Mouse (Mus musculus): ENCODE measurements around the gene Ccr8. TPM values are rescaled to one million over a fixed set of nuclear protein-coding genes. Genes with fewer than 3 reads are reported as not detected.

The Ccr8 gene
- not detected in 2 replicates for polyA plus RNA-seq (2014; fragmentation: Nextera tagmentation; extraction: Ambion mirVana)

DNA sequence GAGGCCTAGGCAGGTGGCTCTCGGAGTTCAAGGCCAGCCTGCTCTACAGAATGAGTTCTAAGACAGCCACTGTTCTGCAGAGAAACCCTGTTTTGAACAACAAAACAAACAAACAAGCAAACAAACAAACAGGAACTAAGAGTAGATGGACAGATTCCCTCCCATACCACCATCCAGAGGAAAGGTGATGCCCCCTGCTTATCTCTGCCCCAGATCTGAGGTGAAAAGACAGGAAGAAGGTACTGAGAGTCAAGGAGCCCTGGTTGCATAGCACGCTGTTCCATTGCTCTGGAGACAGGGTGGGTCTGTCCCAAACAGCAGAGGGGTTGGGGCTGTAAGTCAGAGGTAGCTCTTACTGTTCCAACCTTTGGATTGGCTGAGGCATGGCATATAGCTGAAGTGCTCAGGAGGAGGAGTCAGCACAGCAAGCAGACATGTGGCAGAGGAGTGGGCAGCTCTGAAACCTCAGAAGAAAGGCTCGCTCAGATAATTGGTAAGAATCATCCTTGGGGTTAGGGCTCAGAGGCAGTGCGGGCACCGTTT is at the start of gene Ccr8:
TSS of gene Ccr8 (plus strand) at position 419 of the 543 bp plus-strand sequence.
- Histone ChIP-seq H3K36me3 (ENCODE audit: control insufficient read depth, insufficient read depth, low read length) (no peaks in the 10 kb centered on the region), H3K4me1 (replicated peaks; ENCODE audit: control insufficient read depth, insufficient read depth, low read length) (no peaks in the 10 kb centered on the region), H3K9me3 (ENCODE audit: control insufficient read depth, low read length) (no peaks in the 10 kb centered on the region), H3K9ac (ENCODE audit: low read depth, low read length) (no peak within 1 kb of the TSS), H3K27ac (ENCODE audit: low read depth, low read length) (no peak within 1 kb of the TSS), H3K27me3 (replicated peaks; ENCODE audit: control insufficient read depth, insufficient read depth, low read length) (no peaks in the 10 kb centered on the region), H3K4me2 (no peak within 1 kb of the TSS), H3K4me3 (ENCODE audit: low read depth, low read length) (no peak within 1 kb of the TSS)
- 74% methylated on average over 5 of the region's 5 CpGs for WGBS
- ATAC-seq (replicated peaks; ENCODE audit: low FRiP score) = no peak
- no peak for DNase-seq (ENCODE audit: low spot score)

DNA sequence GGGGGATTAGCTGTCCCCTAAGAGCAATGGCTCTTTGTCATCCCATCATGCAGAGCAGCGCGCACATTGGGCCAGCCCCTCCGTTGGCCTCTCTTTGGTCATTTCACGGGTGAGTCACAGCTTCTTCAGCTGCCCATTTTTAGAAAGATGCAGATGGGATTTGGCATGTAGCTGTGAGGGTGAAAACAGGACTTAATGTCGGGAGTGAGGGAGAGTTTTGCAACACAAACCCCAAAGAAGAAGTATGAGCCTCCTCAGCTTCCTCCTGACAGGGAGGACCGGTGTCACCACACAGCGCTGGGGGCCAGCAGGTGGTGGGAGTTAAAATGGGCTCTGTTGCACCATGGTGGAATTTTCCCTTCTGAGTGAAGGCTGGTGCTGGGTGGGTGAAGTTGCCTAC is 48.8 kb upstream of the Ccr8 start:
- Histone ChIP-seq H3K9me3 (ENCODE audit: control insufficient read depth, low read length) (no peaks in the 10 kb centered on the region), H3K36me3 (ENCODE audit: control insufficient read depth, insufficient read depth, low read length) (no peaks in the 10 kb centered on the region), H3K4me1 (replicated peaks; ENCODE audit: control insufficient read depth, insufficient read depth, low read length) (no peaks in the 10 kb centered on the region), H3K4me3 (ENCODE audit: low read depth, low read length) (no peak overlapping the region), H3K9ac (ENCODE audit: low read depth, low read length) (no peak overlapping the region), H3K4me2 (no peak overlapping the region), H3K27me3 (replicated peaks; ENCODE audit: control insufficient read depth, insufficient read depth, low read length) (no peaks in the 10 kb centered on the region), H3K27ac (ENCODE audit: low read depth, low read length) (no peak overlapping the region)
- no peak for DNase-seq (ENCODE audit: low spot score)
- WGBS = 65% methylated on average over 7 of the region's 7 CpGs
- no peak for ATAC-seq (replicated peaks; ENCODE audit: low FRiP score)

- Histone ChIP-seq H3K4me1 (replicated peaks; ENCODE audit: control insufficient read depth, insufficient read depth, low read length) (no peaks in the 10 kb centered on the region), H3K9ac (ENCODE audit: low read depth, low read length) (no peak overlapping the region), H3K9me3 (ENCODE audit: control insufficient read depth, low read length) (no peaks in the 10 kb centered on the region), H3K27ac (ENCODE audit: low read depth, low read length) (no peak overlapping the region), H3K36me3 (ENCODE audit: control insufficient read depth, insufficient read depth, low read length) (no peaks in the 10 kb centered on the region), H3K4me3 (ENCODE audit: low read depth, low read length) (no peak overlapping the region), H3K4me2 (no peak overlapping the region), H3K27me3 (replicated peaks; ENCODE audit: control insufficient read depth, insufficient read depth, low read length) (no peaks in the 10 kb centered on the region)
- ATAC-seq (replicated peaks; ENCODE audit: low FRiP score) = no peak
- no peak for DNase-seq (ENCODE audit: low spot score)
- WGBS = 68% methylated on average over 6 of the region's 6 CpGs
Observed at GRCm38 (mm10) chr9:120048495-120048894, 43.4 kb upstream of the Ccr8 start.

DNA sequence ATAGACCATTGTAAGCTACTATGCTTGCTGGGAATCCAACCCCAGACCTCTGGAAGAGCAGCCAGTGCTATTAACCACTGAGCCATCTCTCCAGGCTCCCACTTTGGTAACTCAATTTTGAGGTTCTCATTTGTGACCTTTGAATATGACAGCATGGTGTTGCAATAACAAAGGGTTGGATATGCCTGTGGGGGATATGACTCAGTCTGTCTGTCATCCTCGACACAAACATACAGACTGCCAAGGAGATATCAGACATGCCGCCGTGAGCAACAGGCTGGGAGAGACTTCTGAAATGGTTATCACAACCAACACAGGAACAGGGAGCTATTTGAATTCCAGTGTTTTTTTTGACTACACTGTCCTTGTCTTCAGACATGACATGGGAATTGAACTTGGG is 42.5 kb upstream of the Ccr8 start:
- no peak for DNase-seq (ENCODE audit: low spot score)
- H3K4me2 ChIP-seq = no peak overlapping the region
- no peak overlapping the region for H3K9ac ChIP-seq (ENCODE audit: low read depth, low read length)
- WGBS = 31% methylated on average over 3 of the region's 3 CpGs
- ATAC-seq (replicated peaks; ENCODE audit: low FRiP score) = no peak
- no peak overlapping the region for H3K4me3 ChIP-seq (ENCODE audit: low read depth, low read length)
- no peaks in the 10 kb centered on the region for H3K36me3 ChIP-seq (ENCODE audit: control insufficient read depth, insufficient read depth, low read length)
- no peaks in the 10 kb centered on the region for H3K27me3 ChIP-seq (replicated peaks; ENCODE audit: control insufficient read depth, insufficient read depth, low read length)
- H3K9me3 ChIP-seq (ENCODE audit: control insufficient read depth, low read length) = no peaks in the 10 kb centered on the region
- no peaks in the 10 kb centered on the region for H3K4me1 ChIP-seq (replicated peaks; ENCODE audit: control insufficient read depth, insufficient read depth, low read length)
- H3K27ac ChIP-seq (ENCODE audit: low read depth, low read length) = no peak overlapping the region

DNA sequence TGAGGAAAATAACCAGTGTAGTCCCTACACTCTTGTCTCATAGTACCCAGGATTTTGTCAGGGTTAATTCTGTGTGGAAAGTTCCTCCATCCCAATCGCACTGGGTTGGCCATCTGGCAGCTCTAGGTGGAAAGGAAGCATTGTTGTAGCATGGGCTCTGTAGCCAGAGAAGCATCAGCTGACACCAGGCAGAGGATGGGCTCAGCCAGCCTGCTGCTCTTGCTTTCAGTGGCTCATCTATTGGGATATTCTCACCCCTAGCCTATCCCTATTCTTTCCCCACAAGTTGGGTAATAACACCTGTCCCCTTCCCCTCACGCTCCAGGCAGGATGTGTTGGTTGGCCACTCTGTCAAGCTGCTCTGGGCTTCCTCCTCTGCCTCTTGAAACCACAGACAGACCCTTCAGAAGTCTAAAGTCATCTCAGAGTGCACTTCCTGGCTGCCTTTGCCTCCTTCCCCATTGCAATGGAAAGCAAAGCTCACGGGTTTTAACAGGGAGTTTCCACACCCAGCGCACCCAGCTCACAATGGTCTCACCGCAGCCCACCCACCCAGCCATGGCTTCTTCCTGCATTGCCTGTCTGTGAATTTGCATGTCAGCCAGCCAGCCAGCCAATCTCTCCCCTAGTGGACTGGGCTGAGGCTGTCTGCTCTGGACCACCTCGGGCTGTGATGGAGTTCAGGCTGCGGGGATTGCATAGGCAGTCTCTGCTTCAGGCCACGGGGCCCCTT is 37.2 kb upstream of the Ccr8 start:
- DNase-seq (ENCODE audit: low spot score) = no peak
- Histone ChIP-seq H3K4me2 (no peak overlapping the region), H3K27me3 (replicated peaks; ENCODE audit: control insufficient read depth, insufficient read depth, low read length) (no peaks in the 10 kb centered on the region), H3K9ac (ENCODE audit: low read depth, low read length) (no peak overlapping the region), H3K4me1 (replicated peaks; ENCODE audit: control insufficient read depth, insufficient read depth, low read length) (no peaks in the 10 kb centered on the region), H3K4me3 (ENCODE audit: low read depth, low read length) (no peak overlapping the region), H3K27ac (ENCODE audit: low read depth, low read length) (no peak overlapping the region), H3K36me3 (ENCODE audit: control insufficient read depth, insufficient read depth, low read length) (no peaks in the 10 kb centered on the region), H3K9me3 (ENCODE audit: control insufficient read depth, low read length) (no peaks in the 10 kb centered on the region)
- ATAC-seq (replicated peaks; ENCODE audit: low FRiP score) = no peak
- 36% methylated on average over 8 of the region's 8 CpGs for WGBS

DNA sequence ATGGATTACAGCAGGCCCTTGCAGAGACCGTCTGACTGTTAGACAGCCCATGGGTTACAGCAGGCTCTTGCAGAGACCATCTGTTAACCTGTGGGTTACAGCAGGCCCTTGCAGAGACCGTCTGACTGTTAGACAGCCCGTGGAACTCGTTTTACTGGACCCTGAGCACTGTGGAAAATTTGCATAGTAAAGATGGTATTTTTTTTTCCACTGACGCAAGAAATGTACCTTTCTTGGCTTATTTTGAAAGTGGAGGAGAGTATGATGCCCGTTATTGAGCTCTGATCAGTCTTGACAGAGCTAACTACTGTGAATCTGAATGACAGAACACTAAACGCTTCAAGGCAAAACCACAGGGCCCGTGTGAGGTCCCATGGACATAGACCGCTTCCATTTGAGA is 35.7 kb upstream of the Ccr8 start:
- Histone ChIP-seq H3K36me3 (ENCODE audit: control insufficient read depth, insufficient read depth, low read length) (no peaks in the 10 kb centered on the region), H3K27ac (ENCODE audit: low read depth, low read length) (no peak overlapping the region), H3K4me2 (no peak overlapping the region), H3K9ac (ENCODE audit: low read depth, low read length) (no peak overlapping the region), H3K27me3 (replicated peaks; ENCODE audit: control insufficient read depth, insufficient read depth, low read length) (no peaks in the 10 kb centered on the region), H3K9me3 (ENCODE audit: control insufficient read depth, low read length) (no peaks in the 10 kb centered on the region), H3K4me1 (replicated peaks; ENCODE audit: control insufficient read depth, insufficient read depth, low read length) (no peaks in the 10 kb centered on the region), H3K4me3 (ENCODE audit: low read depth, low read length) (no peak overlapping the region)
- 77% methylated on average over 9 of the region's 9 CpGs for WGBS
- DNase-seq (ENCODE audit: low spot score) (no peak), ATAC-seq (replicated peaks; ENCODE audit: low FRiP score) (no peak)

- Histone ChIP-seq H3K27ac (ENCODE audit: low read depth, low read length) (no peak overlapping the region), H3K4me3 (ENCODE audit: low read depth, low read length) (no peak overlapping the region), H3K9me3 (ENCODE audit: control insufficient read depth, low read length) (no peaks in the 10 kb centered on the region), H3K27me3 (replicated peaks; ENCODE audit: control insufficient read depth, insufficient read depth, low read length) (no peaks in the 10 kb centered on the region), H3K4me1 (replicated peaks; ENCODE audit: control insufficient read depth, insufficient read depth, low read length) (no peaks in the 10 kb centered on the region), H3K4me2 (no peak overlapping the region), H3K36me3 (ENCODE audit: control insufficient read depth, insufficient read depth, low read length) (no peaks in the 10 kb centered on the region), H3K9ac (ENCODE audit: low read depth, low read length) (no peak overlapping the region)
- ATAC-seq (replicated peaks; ENCODE audit: low FRiP score) = no peak
- no peak for DNase-seq (ENCODE audit: low spot score)
- WGBS = 56% methylated on average over 3 of the region's 3 CpGs
Observed at GRCm38 (mm10) chr9:120058730-120059129, 33.2 kb upstream of the Ccr8 start.

DNA sequence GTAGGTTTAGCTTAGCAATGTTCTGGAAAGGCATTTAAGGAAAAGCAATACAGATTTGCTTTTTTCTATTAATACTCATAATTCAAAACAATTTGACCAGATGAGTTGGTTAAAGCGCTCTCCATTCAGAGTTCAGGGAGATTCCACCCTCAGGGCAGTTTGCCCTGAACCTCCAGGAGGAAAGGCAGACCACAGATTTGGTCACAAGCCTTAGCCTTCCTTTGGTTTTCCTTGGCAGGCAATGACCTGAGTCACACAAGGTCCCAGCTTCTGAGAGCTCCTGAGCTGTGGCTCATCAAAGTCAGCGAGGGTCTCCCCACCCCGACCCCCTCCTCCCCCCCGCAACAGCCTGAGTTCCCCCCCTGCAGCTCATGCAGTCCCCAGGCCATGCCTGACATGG is 27.6 kb upstream of the Ccr8 start:
- Histone ChIP-seq H3K4me3 (ENCODE audit: low read depth, low read length) (no peak overlapping the region), H3K27ac (ENCODE audit: low read depth, low read length) (no peak overlapping the region), H3K9ac (ENCODE audit: low read depth, low read length) (no peak overlapping the region), H3K4me2 (no peak overlapping the region), H3K9me3 (ENCODE audit: control insufficient read depth, low read length) (no peaks in the 10 kb centered on the region), H3K4me1 (replicated peaks; ENCODE audit: control insufficient read depth, insufficient read depth, low read length) (no peaks in the 10 kb centered on the region), H3K36me3 (ENCODE audit: control insufficient read depth, insufficient read depth, low read length) (no peaks in the 10 kb centered on the region), H3K27me3 (replicated peaks; ENCODE audit: control insufficient read depth, insufficient read depth, low read length) (no peaks in the 10 kb centered on the region)
- 61% methylated on average over 4 of the region's 4 CpGs for WGBS
- DNase-seq (ENCODE audit: low spot score) (no peak), ATAC-seq (replicated peaks; ENCODE audit: low FRiP score) (no peak)

DNA sequence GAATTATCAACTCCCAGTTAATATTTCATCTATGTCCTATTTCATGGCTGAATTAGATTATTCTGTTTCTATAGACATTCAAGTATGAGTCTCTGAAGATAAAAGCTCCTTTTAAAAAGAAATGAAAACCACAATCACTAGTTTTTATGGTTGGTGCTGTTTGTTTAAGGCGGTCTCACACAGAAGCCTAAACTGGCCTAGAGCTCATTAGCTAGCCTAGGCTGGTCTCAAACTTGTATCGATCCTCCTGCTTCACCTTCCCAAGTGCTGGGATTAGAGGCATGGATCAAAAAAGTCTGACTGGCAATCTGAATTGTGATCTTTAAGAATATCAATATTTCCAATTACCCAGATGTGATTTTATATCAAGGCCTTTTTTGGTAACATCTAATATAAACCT is 24.3 kb upstream of the Ccr8 start:
- Histone ChIP-seq H3K27ac (ENCODE audit: low read depth, low read length) (no peak overlapping the region), H3K9ac (ENCODE audit: low read depth, low read length) (no peak overlapping the region), H3K4me1 (replicated peaks; ENCODE audit: control insufficient read depth, insufficient read depth, low read length) (no peaks in the 10 kb centered on the region), H3K9me3 (ENCODE audit: control insufficient read depth, low read length) (no peaks in the 10 kb centered on the region), H3K4me2 (no peak overlapping the region), H3K36me3 (ENCODE audit: control insufficient read depth, insufficient read depth, low read length) (no peaks in the 10 kb centered on the region), H3K27me3 (replicated peaks; ENCODE audit: control insufficient read depth, insufficient read depth, low read length) (no peaks in the 10 kb centered on the region), H3K4me3 (ENCODE audit: low read depth, low read length) (no peak overlapping the region)
- ATAC-seq (replicated peaks; ENCODE audit: low FRiP score) (no peak), DNase-seq (ENCODE audit: low spot score) (no peak)
- whole genome bisulfite sequencing = 83% methylated on average over 2 of the region's 2 CpGs
